Mouse (Mus musculus): ENCODE data around the gene Clcn6.

GRCm38 (mm10) chr4:148084261-148084714, 45.7 kb upstream of the Clcn6 start:
- TF ChIP-seq CTCF (conservative IDR thresholded peaks at IDR 0.05; ENCODE audit: insufficient read depth, insufficient read length, low read depth, low read length) (no peak), POLR2A (IDR thresholded peaks at IDR 0.05; ENCODE audit: low read depth, low read length) (no peak)

All from kidney, adult 2 months (tissue).